Mouse (Mus musculus) embryonic fibroblast, embryonic 13.5 days (primary cell): ENCODE results near the gene Fam171a1.

Source experiments
- CTCF ChIP-seq: IDR thresholded peaks from 2 replicates; pipeline ENCODE4 v1.5.1; 2011; ENCODE audit warnings: mild to moderate bottlenecking, control low read depth, low read length, moderate library complexity, borderline replicate concordance; ENCODE audit not compliant: insufficient read depth
- POLR2A ChIP-seq: IDR thresholded peaks from 2 replicates; pipeline ENCODE4 v1.6.1; 2011; ENCODE audit warnings: low read depth, mild to moderate bottlenecking, control low read depth, low read length, moderate library complexity

- no peak for TF ChIP-seq CTCF
- TF ChIP-seq POLR2A, result no peak
Measured at GRCm38 (mm10) chr2:3122571-3122970, 8.5 kb downstream of the Fam171a1 start.
